Mouse (Mus musculus): ENCODE data around the gene Sppl3.

GRCm38 (mm10) chr5:115035217-115035616 is 24.3 kb downstream of the Sppl3 start:
- no peak for TF ChIP-seq POLR2A (IDR thresholded peaks at IDR 0.05; ENCODE audit: extremely low read depth, insufficient read depth, low read length)
- TF ChIP-seq CTCF (IDR thresholded peaks at IDR 0.05; ENCODE audit: low read depth, low read length): no peak
